Mouse (Mus musculus) NIH3T3 (cell line): ENCODE data around the gene Abcc4.

Experiments
- DNase-seq: peaks from one replicate; pipeline ENCODE4 v3.0.0-alpha.2; 2012; ENCODE audit warnings: low read depth

Gene Abcc4

DNA sequence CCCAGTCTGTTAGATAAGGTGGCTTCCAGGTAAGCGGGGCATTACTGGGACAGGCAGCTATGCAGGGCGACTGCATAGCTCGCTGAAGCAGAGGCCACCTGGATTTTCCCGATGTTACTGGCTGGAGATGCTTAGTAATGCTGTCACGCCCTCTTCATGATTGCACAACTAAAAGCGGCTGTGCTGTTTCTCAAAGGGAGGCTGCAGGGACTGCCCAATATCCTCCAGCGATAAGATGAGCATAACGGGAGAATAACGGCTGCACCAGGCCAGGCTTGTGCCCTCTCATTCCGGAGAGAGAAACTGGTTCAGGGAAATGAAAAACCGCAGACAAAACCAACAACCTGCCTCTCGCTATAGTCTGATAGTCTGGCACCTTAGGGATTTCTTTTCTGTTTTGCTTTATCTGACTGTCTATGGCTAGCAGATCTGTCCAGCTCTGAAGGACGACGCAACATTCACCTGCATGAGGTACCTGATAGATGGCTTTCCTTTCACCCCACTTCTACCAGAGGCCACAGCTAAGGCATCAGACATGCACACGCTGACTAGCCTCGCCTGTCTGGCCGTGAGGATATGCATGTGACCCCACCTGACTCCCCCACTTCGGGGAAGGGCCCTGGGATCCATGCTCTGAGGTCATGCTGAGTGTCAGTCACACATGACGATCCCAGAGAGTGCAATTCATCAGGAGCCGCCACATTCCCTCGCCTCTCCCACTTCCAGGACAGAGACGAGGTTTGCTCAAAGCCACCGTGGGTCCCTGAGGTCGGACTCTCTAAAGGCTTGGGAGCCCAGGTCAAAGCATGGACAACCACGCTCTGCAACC lies 67.4 kb downstream of the Abcc4 start:
- DNase-seq = no peak

- peak; percentile 48 for DNase-seq
Measured at GRCm38 (mm10) chr14:118635493-118636183, 70.4 kb downstream of the Abcc4 start.

DNA sequence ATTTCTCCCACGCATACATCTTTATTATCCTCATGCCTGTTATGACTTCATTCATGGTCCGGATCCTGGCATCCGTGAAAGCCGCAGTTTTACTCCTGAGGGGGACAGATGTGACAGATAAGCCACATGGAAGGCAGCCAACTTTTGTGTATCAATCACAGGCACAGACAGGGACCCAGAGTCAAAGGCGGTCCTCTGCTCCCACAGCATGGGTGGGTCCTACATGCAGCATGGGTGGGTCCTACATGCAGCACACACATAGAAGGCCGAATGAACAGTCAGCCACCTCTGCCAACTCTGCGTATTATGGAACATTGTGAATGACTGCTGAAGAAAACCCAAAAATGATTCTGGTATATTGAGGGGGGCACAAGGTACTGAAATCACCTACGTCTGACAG lies 76.4 kb downstream of the Abcc4 start:
- no peak for DNase-seq

DNA sequence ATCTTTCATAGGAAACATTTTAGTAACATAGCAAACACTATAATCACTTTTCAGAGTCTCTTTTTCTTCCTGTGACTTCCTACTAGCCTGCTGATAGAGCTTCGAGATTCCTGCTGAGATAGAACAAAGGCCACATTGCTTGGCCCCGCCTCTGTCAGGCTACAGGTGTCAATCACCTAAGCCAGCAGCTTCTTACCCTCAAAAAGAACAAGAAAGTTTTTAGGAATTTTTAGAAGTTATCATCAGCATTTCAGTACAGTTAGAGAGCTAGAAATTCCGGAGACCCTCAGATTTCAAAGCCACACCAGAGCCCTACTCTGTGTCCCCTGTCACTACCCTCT lies 84.6 kb downstream of the Abcc4 start:
- no peak for DNase-seq

DNA sequence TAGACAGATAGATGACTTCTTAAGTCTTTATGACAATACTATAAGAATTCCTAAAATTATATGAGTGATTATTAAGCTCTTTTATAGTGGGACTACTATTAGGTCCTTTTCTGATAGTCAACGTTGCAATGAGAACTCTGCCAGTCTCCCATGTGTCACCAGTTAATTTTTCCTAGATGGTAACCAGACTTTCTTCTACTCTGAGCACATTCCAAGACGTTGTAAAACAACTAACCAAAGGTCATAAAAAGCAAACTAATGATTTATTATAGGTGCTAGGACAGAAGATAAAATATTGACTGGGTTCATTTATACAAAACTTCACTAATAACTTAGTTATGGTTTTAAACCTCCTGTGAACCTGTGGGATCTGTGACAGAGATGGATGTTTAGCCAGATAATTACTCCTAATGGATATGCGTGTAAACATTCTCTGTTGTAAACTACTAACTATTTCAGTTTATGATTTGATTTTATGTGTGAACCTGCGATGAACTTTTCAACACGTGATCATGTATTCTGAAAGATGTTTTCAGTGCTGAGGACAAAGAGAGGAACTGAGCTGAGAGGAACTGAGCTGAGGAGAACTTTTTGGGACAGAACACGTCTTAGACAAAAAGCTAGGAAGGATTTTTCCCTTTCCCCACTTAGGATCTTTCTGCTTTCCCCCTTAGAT lies 85.1 kb downstream of the Abcc4 start:
- no peak for DNase-seq

GRCm38 (mm10) chr14:118616698-118617311 lies 89.2 kb downstream of the Abcc4 start:
- peak; percentile 69 for DNase-seq

DNA sequence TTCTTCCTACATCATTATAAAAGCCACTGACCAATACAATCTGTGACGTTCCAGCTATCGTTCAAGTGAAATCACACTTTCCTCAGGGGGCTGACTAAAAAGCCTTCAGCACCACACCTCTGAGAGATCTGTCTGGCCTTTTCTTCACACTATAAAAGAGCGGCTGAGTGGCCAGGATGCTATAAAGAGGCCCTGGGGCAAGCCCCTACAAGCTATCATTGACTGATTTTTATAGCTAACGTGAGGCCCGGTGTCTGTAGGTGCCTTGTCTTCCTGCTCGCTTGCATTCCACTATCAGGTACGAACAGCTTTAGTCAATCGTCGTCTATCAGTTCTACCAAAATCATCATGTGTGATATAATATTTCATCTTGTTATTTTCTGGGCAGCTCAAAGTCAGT lies 92.3 kb downstream of the Abcc4 start:
- no peak for DNase-seq

GRCm38 (mm10) chr14:118611714-118612113 lies 94.3 kb downstream of the Abcc4 start:
- no peak for DNase-seq

DNA sequence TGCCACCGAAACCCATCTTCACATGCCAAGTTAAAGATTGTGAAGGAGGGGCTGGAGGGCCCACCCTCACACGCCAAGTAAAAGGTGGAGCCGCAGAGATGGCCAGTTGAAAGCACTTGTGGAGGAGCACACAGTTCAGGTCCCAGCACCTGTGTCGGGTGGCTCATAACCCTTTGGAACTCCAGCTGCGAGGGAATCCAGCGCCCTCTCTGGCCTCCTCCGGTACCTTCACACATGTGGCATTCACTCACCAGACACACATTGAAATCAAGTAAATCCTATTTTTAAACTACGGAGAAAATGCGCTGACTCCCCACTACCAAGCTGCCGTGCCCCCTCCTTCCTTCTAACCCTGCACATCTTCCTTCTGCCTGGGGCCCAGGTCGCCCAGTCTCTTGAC lies 95.2 kb downstream of the Abcc4 start:
- no peak for DNase-seq

GRCm38 (mm10) chr14:118608816-118609465 lies 97.1 kb downstream of the Abcc4 start:
- DNase-seq = no peak

DNA sequence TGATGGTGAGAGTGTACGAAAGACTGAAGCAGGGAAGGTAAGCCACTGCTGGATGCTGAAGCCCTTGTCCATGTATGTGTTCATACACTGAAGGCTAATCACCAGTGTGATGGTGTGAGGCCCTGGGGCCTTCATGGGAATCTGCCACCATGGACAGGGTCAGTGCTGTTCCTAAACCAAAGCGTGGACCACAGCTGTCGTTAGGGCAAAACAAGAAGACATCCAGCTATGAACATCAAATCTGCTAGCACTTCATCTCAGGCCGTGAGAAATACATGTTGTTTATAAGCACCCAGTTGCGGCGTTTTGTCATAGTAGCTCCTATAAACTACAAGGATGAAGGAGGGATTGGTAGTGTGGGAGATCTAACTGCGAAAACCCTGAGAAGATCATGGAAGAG lies 97.7 kb downstream of the Abcc4 start:
- no peak for DNase-seq

DNA sequence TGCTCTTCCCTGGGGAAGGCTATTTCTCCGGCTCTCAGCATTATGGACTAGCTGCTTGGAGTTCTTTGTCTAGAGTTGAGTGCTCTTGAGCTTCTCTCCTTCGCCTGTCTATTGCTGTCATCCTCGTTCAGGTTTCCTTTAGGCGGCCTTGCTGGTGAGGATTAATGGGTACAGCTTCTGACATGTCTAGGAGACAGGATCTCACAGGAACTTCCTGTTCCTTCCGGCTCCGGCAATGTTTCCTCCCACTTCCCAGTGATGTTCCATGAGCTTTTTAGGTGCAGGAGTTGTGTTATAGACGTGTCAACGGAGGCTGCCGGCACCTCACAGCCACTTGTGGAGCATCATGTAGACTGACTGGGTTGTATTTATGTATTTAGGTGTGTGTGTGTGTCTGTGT lies 99.5 kb downstream of the Abcc4 start:
- no peak for DNase-seq

DNA sequence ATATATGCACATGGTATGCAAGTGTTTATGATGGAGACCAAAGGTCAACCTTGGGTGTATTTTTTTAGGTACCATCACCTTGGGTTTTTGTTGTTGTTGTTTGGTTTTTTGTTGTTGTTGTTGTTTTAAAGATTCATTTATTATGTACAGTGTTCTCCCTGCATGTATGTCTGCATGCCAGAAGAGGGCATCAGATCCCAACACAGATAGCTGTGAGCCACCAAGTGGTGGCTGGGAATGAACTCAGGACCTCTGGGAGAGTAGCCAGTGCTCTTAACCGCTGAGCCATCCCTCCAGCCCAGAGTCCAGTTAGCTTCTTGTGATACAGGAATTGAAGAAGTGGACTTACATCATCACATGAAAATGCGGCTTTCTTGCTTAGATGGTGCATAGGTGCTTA lies 101.1 kb downstream of the Abcc4 start:
- peak; percentile 2 for DNase-seq

DNA sequence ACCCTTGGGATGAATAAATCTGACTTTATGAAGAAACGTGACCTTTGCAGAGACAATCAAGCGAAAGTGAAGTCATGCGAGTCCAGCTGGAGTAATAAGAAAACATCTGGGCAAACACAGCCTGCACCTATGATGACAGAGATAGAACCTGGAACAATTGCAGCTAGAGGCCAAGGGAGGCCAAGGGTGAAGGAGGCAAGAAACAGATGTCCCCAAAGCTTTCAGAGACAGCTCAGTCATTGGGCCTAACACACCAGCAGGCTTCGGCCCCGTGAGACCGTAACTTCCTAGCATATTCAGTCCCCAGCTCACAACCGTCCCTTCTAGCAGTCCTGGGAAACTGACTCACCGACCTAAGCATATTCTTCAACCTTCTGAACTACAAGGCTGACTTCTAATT lies 104.0 kb downstream of the Abcc4 start:
- no peak for DNase-seq

- DNase-seq = no peak
Measured at GRCm38 (mm10) chr14:118600746-118601145, 105.3 kb downstream of the Abcc4 start.

DNA sequence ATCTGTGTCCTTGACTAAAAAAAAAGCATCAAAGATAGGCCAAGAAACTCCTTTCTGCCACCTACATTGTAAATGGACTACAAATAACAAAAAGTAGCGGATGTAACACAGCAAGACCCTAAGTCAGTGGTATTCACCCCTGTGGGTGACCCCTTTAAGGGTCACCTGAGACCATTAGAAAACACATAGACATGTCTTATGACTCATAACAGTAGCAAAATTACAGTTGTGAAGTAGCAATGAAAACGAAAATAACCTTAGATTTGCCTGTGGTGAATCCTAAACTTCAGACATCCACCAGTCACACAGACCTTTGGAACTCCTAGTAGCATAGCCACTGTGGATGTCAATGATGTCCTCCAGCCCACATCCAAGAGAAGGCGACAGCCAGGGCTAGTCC lies 107.3 kb downstream of the Abcc4 start:
- no peak for DNase-seq

- DNase-seq = no peak
Measured at GRCm38 (mm10) chr14:118594463-118594862, 111.6 kb downstream of the Abcc4 start.

GRCm38 (mm10) chr14:118591477-118592403 lies 114.3 kb downstream of the Abcc4 start:
- peak; percentile 81 for DNase-seq

DNA sequence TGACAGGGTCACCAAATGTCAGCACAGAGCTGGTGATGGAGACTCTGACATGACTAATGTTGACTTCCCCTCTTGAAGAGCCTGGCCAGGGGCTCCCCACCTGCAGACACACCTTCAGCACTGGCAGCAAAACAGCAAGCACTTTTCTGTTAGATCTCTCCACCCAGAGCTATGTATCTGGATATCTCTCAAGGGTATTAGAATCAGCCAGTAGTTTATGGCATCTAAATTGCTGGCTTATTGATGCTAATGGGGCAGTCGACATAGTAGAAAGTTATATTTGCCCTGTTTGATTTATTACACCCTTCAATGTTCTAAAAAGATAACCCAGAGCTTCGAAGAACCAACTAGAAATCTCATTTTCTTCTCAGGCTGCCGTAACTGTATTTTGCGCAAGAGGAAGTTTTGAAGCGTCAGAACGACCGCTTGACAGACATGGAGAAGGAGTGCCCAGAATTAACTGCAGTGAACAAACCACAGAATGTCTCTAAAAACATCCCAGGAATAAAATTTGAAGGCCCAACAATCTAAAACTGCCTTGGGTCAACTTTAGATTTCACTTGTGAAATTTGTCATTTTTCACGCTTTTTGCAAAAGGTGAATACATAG lies 123.6 kb downstream of the Abcc4 start:
- DNase-seq = no peak

DNA sequence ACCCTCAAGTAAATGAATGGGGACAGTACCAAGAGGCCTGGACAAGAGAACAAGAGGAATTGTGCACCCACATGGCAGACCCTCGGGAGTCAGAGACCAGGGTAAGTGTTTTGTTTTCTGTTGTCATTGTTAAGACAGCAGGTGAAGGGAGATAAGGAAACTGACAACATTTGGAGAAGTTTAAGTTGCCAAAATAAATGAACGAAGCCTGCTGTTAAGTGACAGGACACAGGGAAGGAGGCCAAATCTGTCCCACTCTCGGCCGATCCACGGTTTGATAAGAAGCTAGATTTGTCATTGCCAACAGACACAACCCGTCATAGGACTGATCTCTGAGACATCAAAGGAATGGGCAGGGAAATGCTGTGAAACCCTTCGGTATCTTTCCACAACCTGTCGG lies 124.3 kb downstream of the Abcc4 start:
- no peak for DNase-seq
